ENCODE assay signal across 13 mouse cellular contexts in the genomic region with DNA sequence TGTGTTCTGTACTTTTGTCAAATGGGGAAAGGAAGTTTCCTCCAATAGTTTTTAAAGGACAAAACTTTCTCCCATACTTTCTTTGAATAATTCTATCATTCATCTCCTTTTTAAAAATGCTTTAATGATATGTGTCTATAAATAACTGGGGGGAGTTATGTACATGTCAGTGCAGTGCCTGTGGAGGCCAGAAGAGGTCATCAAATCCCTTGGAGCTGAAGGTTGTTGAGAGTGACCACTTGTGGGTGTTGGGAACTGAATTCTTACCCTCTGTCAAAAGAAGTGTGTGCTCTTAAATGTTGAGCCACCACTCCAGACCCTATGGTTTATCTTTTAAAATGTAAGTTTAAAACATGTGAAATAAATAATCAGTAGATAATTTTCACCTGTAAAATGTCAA. TPM values are rescaled to one million over a fixed set of nuclear protein-coding genes. Genes with fewer than 3 reads are reported as not detected.
DNase-seq lines count a peak whose midpoint lies in the region; ATAC-seq and TF ChIP-seq lines count a peak whose summit lies in the region.
"Had no signal": no experiment of that assay in that cellular context is flagged by ENCODE, and none has a peak within 500 bp of the region (broad histone marks: within the 10 kb centered on the region; RNA-seq: fewer than 3 reads in every experiment).

No protein-coding gene starts in this region.

- H3K9ac ChIP-seq in kidney, embryonic 15.5 days = no peak overlapping the region
- no peak overlapping the region for H3K9ac ChIP-seq in lung, embryonic 14.5 days
- H3K9ac ChIP-seq in hindbrain, embryonic 16.5 days (ENCODE audit: low read depth, low read length) = no peak overlapping the region
- H3K9ac ChIP-seq: embryonic facial prominence, embryonic 15.5 days; midbrain, embryonic 13.5 days had no signal

- TF ChIP-seq CTCF in lung, embryonic 14.5 days (IDR thresholded peaks at IDR 0.05; ENCODE audit: low read depth) = peak; percentile 37; the same call in 1 of the 2 replicates

- no peak overlapping the region for H3K27ac ChIP-seq in kidney, embryonic 15.5 days
- no peak overlapping the region for H3K27ac ChIP-seq in lung, embryonic 14.5 days (ENCODE audit: low read depth)
- no peak overlapping the region for H3K27ac ChIP-seq in hindbrain, embryonic 16.5 days (ENCODE audit: low read depth, low read length)
- H3K27ac ChIP-seq: embryonic facial prominence, embryonic 15.5 days; midbrain, embryonic 13.5 days had no signal

- H3K9me3 ChIP-seq in kidney, embryonic 15.5 days (replicated peaks) = no peaks in the 10 kb centered on the region
- H3K9me3 ChIP-seq in lung, embryonic 14.5 days (ENCODE audit: low read depth, low read length) = no peaks in the 10 kb centered on the region
- H3K9me3 ChIP-seq in hindbrain, embryonic 16.5 days (ENCODE audit: control insufficient read depth, low read length) = no peaks in the 10 kb centered on the region
- H3K9me3 ChIP-seq: embryonic facial prominence, embryonic 15.5 days; midbrain, embryonic 13.5 days had no signal

- no peak overlapping the region for H3K4me2 ChIP-seq in kidney, embryonic 15.5 days
- no peak overlapping the region for H3K4me2 ChIP-seq in lung, embryonic 14.5 days
- no peak overlapping the region for H3K4me2 ChIP-seq in hindbrain, embryonic 16.5 days (ENCODE audit: low read length)
- H3K4me2 ChIP-seq: embryonic facial prominence, embryonic 15.5 days; midbrain, embryonic 13.5 days had no signal

- peak; percentile 75 for DNase-seq in cerebellum, adult 9-10 months
- peak; percentile 15 for DNase-seq in kidney, postnatal 14 days
- DNase-seq in NIH3T3 (ENCODE audit: low read depth) = peak; percentile 46
- peak; percentile 21 for DNase-seq in lung, embryonic 14.5 days
- DNase-seq in layer of hippocampus, adult 9-10 months (ENCODE audit: low spot score) = no peak
- DNase-seq: adrenal gland, adult 8-10 months; gastrocnemius, postnatal 36 days had no signal

- H3K27me3 ChIP-seq in kidney, embryonic 15.5 days = no peaks in the 10 kb centered on the region
- no peaks in the 10 kb centered on the region for H3K27me3 ChIP-seq in lung, embryonic 14.5 days (ENCODE audit: insufficient read depth, low read length)
- no peaks in the 10 kb centered on the region for H3K27me3 ChIP-seq in hindbrain, embryonic 16.5 days (replicated peaks; ENCODE audit: control insufficient read depth, insufficient read depth, low read length)
- H3K27me3 ChIP-seq: embryonic facial prominence, embryonic 15.5 days; midbrain, embryonic 13.5 days had no signal

- H3K4me1 ChIP-seq in kidney, embryonic 15.5 days = no peaks in the 10 kb centered on the region
- H3K4me1 ChIP-seq in lung, embryonic 14.5 days (ENCODE audit: insufficient read depth) = no peaks in the 10 kb centered on the region
- H3K4me1 ChIP-seq in hindbrain, embryonic 16.5 days (ENCODE audit: control insufficient read depth, insufficient read depth, low read depth, low read length) = no peaks in the 10 kb centered on the region
- H3K4me1 ChIP-seq: embryonic facial prominence, embryonic 15.5 days; midbrain, embryonic 13.5 days had no signal

- no peak for ATAC-seq in cerebellum, adult (ENCODE audit: insufficient number of reproducible peaks, low FRiP score, low TSS enrichment)
- no peak for ATAC-seq in kidney, embryonic 15.5 days (replicated peaks; ENCODE audit: low FRiP score)
- ATAC-seq in lung, embryonic 14.5 days (ENCODE audit: insufficient read depth) = no peak
- no peak for ATAC-seq in hindbrain, embryonic 16.5 days
- ATAC-seq: intestine, embryonic 16.5 days; midbrain, embryonic 13.5 days had no signal

- H3K4me3 ChIP-seq in kidney, embryonic 15.5 days (replicated peaks) = no peak overlapping the region
- no peak overlapping the region for H3K4me3 ChIP-seq in lung, embryonic 14.5 days (ENCODE audit: low read depth, low read length)
- H3K4me3 ChIP-seq in hindbrain, embryonic 16.5 days (ENCODE audit: low read length) = no peak overlapping the region
- H3K4me3 ChIP-seq: embryonic facial prominence, embryonic 15.5 days; midbrain, embryonic 13.5 days had no signal

- H3K36me3 ChIP-seq in kidney, embryonic 15.5 days = no peaks in the 10 kb centered on the region
- H3K36me3 ChIP-seq in lung, embryonic 14.5 days (ENCODE audit: insufficient read depth) = no peaks in the 10 kb centered on the region
- no peaks in the 10 kb centered on the region for H3K36me3 ChIP-seq in hindbrain, embryonic 16.5 days (ENCODE audit: control insufficient read depth, insufficient read depth, low read length)
- H3K36me3 ChIP-seq: embryonic facial prominence, embryonic 15.5 days; midbrain, embryonic 13.5 days had no signal

RNA-seq across cellular contexts. Expression of a gene that starts 39.0 kb away (rescaled TPM):
- polyA plus RNA-seq in kidney, embryonic 15.5 days (2015; fragmentation: Nextera tagmentation; extraction: Ambion mirVana) = 4.2 and 5.6 TPM in 2 replicates
- polyA plus RNA-seq in lung, embryonic 14.5 days (2014; fragmentation: Nextera tagmentation; extraction: Ambion mirVana) = 7.9 and 9.0 TPM in 2 replicates
- 15.1 and 18.7 TPM in 2 replicates for polyA plus RNA-seq in hindbrain, embryonic 16.5 days (2015; fragmentation: Nextera tagmentation; extraction: Ambion mirVana)
